ENCODE assay signal across 29 mouse cellular contexts in the genomic region with DNA sequence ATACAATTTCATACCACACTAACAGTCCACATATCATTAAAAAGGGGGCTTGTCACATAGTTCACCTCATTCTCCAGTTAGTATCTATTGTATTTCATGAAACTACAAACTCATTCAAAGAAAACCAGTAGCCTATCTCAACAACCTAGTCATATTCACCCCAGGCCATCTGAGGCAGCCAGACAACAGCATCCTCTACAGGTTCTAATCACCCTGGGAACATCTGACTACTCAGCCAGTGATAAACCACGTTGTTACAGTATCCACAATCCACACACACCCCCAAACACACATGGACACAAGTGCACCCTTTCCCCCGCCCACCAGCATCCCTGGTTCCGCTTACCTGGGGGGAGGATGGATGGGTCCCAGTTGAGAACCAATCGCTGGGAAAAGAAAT. TPM values are rescaled to one million over a fixed set of nuclear protein-coding genes. Genes with fewer than 3 reads are reported as not detected.
DNase-seq lines count a peak whose midpoint lies in the region; ATAC-seq and TF ChIP-seq lines count a peak whose summit lies in the region.
"Had no signal": no experiment of that assay in that cellular context is flagged by ENCODE, and none has a peak within 500 bp of the region (broad histone marks: within the 10 kb centered on the region; RNA-seq: fewer than 3 reads in every experiment).

No protein-coding gene starts in this region.

- H3K9me3 ChIP-seq in liver, embryonic 12.5 days (replicated peaks): no peaks in the 10 kb centered on the region
- H3K9me3 ChIP-seq in liver, embryonic 11.5 days (ENCODE audit: control insufficient read depth, low read length): no peaks in the 10 kb centered on the region
- H3K9me3 ChIP-seq in MEL (replicated peaks; ENCODE audit: insufficient read depth, low read length): no peaks in the 10 kb centered on the region
- H3K9me3 ChIP-seq in liver, embryonic 14.5 days (ENCODE audit: control insufficient read depth, low read length): no peaks in the 10 kb centered on the region
- H3K9me3 ChIP-seq in liver, postnatal 0 days (ENCODE audit: low read length): no peaks in the 10 kb centered on the region
- H3K9me3 ChIP-seq in heart, embryonic 10.5 days: no peaks in the 10 kb centered on the region
- H3K9me3 ChIP-seq: embryonic facial prominence, embryonic 10.5 days; embryonic facial prominence, embryonic 12.5 days; forebrain, embryonic 12.5 days; G1E had no signal

- H3K4me2 ChIP-seq in liver, embryonic 12.5 days: peak overlapping the region; percentile 17; the same call in 1 of the 2 replicates
- no peak overlapping the region for H3K4me2 ChIP-seq in liver, embryonic 11.5 days
- H3K4me2 ChIP-seq in liver, embryonic 14.5 days (ENCODE audit: low read depth): no peak overlapping the region
- H3K4me2 ChIP-seq in liver, postnatal 0 days (ENCODE audit: low read depth, low read length): no peak overlapping the region
- H3K4me2 ChIP-seq: embryonic facial prominence, embryonic 12.5 days; forebrain, embryonic 12.5 days had no signal

- 0 out of 2 replicates have a peak overlapping the region, but pooled peaks have one; percentile 22 for H3K9ac ChIP-seq in liver, embryonic 12.5 days
- H3K9ac ChIP-seq in liver, embryonic 11.5 days (ENCODE audit: low read depth, low read length): no peak overlapping the region
- no peak overlapping the region for H3K9ac ChIP-seq in MEL (ENCODE audit: control insufficient read depth, low read depth, low read length, poor library complexity, severe bottlenecking)
- no peak overlapping the region for H3K9ac ChIP-seq in liver, embryonic 14.5 days (replicated peaks)
- H3K9ac ChIP-seq in liver, postnatal 0 days (replicated peaks): 0 out of 2 replicates have a peak overlapping the region, but pooled peaks have one; percentile 16
- H3K9ac ChIP-seq: embryonic facial prominence, embryonic 12.5 days; forebrain, embryonic 12.5 days had no signal

- no peak for TF ChIP-seq RAD21 in MEL (IDR thresholded peaks at IDR 0.05; ENCODE audit: low read depth, low read length)

- no peak for ATAC-seq in liver, embryonic 12.5 days
- ATAC-seq in liver, embryonic 11.5 days (replicated peaks; ENCODE audit: low FRiP score): no peak
- no peak for ATAC-seq in liver, embryonic 14.5 days (ENCODE audit: insufficient read depth)
- no peak for ATAC-seq in liver, postnatal 0 days
- ATAC-seq in cerebellum, adult (ENCODE audit: insufficient number of reproducible peaks, low FRiP score, low TSS enrichment): no peak
- ATAC-seq: CD4-positive, CD25-positive, alpha-beta regulatory T cell, adult 4 months; forebrain, embryonic 14.5 days; forebrain, embryonic 16.5 days had no signal

- H3K79me2 ChIP-seq in MEL (ENCODE audit: control insufficient read depth, insufficient read depth, low read length, poor library complexity): peaks cover 37% of the 10 kb centered on the region

- no peaks in the 10 kb centered on the region for H3K27me3 ChIP-seq in liver, embryonic 12.5 days (replicated peaks)
- H3K27me3 ChIP-seq in liver, embryonic 11.5 days (replicated peaks; ENCODE audit: control insufficient read depth, insufficient read depth, low read length): no peaks in the 10 kb centered on the region
- no peaks in the 10 kb centered on the region for H3K27me3 ChIP-seq in MEL (ENCODE audit: control insufficient read depth in 1 of 2, insufficient read depth in 2 of 2, low read length in 2 of 2)
- no peaks in the 10 kb centered on the region for H3K27me3 ChIP-seq in liver, embryonic 14.5 days (ENCODE audit: control insufficient read depth, insufficient read depth, low read length)
- H3K27me3 ChIP-seq in liver, postnatal 0 days (ENCODE audit: insufficient read depth, low read length): no peaks in the 10 kb centered on the region
- H3K27me3 ChIP-seq in heart, embryonic 10.5 days (ENCODE audit: insufficient read depth, poor library complexity, severe bottlenecking): no peaks in the 10 kb centered on the region
- H3K27me3 ChIP-seq: CH12.LX; embryonic facial prominence, embryonic 12.5 days; forebrain, embryonic 12.5 days had no signal

- no peak for DNase-seq in liver, embryonic 11.5 days (ENCODE audit: low spot score)
- DNase-seq in MEL (ENCODE audit: low read depth, low spot score): no peak
- no peak for DNase-seq in liver, embryonic 14.5 days (ENCODE audit: low read depth in 3 of 3, low spot score in 3 of 3)
- no peak for DNase-seq in liver, postnatal 0 days
- no peak for DNase-seq in lung, adult 2 months
- no peak for DNase-seq in heart, embryonic 10.5 days (ENCODE audit: low spot score)
- DNase-seq: adrenal gland, adult 2 months; adrenal gland, postnatal 10 days; adrenal gland, postnatal 25 days; B cell, adult 2 months; cerebellum, adult 11 months; cerebellum, adult 18-20 months; cerebellum, adult 8-10 months; cerebellum, adult 9-11 months; cerebellum, postnatal 14 days; cerebellum, postnatal 36 days had no signal

- H3K36me3 ChIP-seq in liver, embryonic 12.5 days: peaks cover 70% of the 10 kb centered on the region
- peaks cover 61% of the 10 kb centered on the region for H3K36me3 ChIP-seq in liver, embryonic 11.5 days (ENCODE audit: control insufficient read depth, insufficient read depth, low read length)
- H3K36me3 ChIP-seq in MEL (ENCODE audit: control insufficient read depth in 1 of 2, insufficient read depth in 2 of 2, low read length in 2 of 2): peaks cover 7 to 10% of the 10 kb centered on the region in 2 experiments
- peaks cover 65% of the 10 kb centered on the region for H3K36me3 ChIP-seq in liver, embryonic 14.5 days (replicated peaks; ENCODE audit: control insufficient read depth, insufficient read depth, low read depth)
- peaks cover 61% of the 10 kb centered on the region for H3K36me3 ChIP-seq in liver, postnatal 0 days (replicated peaks; ENCODE audit: insufficient read depth, low read length)
- peaks cover 69% of the 10 kb centered on the region for H3K36me3 ChIP-seq in heart, embryonic 10.5 days

- H3K27ac ChIP-seq in liver, embryonic 12.5 days: peak overlapping the region; percentile 36
- no peak overlapping the region for H3K27ac ChIP-seq in liver, embryonic 11.5 days (ENCODE audit: low read depth, low read length)
- H3K27ac ChIP-seq in MEL (ENCODE audit: control insufficient read depth, low read depth, low read length): no peak overlapping the region
- no peak overlapping the region for H3K27ac ChIP-seq in liver, embryonic 14.5 days
- no peak overlapping the region for H3K27ac ChIP-seq in liver, postnatal 0 days (ENCODE audit: low read depth)
- no peak overlapping the region for H3K27ac ChIP-seq in heart, embryonic 10.5 days
- H3K27ac ChIP-seq: embryonic facial prominence, embryonic 10.5 days; embryonic facial prominence, embryonic 12.5 days; forebrain, embryonic 12.5 days had no signal

- no peak for TF ChIP-seq POLR2A in MEL (IDR thresholded peaks at IDR 0.05; ENCODE audit: control insufficient read depth in 1 of 2, insufficient read depth in 1 of 2, low read depth in 1 of 2, low read length in 2 of 2, poor library complexity in 1 of 2)
- TF ChIP-seq POLR2A in lung, adult 2 months (IDR thresholded peaks at IDR 0.05; ENCODE audit: borderline replicate concordance, extremely low read depth, low read depth, low read length): no peak

- TF ChIP-seq CTCF in MEL (IDR thresholded peaks at IDR 0.05 in 2 of 3, conservative IDR thresholded peaks at IDR 0.05 in 1 of 3; ENCODE audit: control insufficient read depth in 1 of 3, insufficient read depth in 1 of 3, low read depth in 2 of 3, low read length in 3 of 3, poor library complexity in 1 of 3, severe bottlenecking in 1 of 3): no peak
- TF ChIP-seq CTCF in liver, embryonic 14.5 days (IDR thresholded peaks at IDR 0.05; ENCODE audit: low read depth): no peak
- TF ChIP-seq CTCF in liver, postnatal 0 days (IDR thresholded peaks at IDR 0.05; ENCODE audit: low read depth): no peak
- no peak for TF ChIP-seq CTCF in lung, adult 2 months (IDR thresholded peaks at IDR 0.05; ENCODE audit: insufficient read depth, low read length)

- WGBS in liver, embryonic 12.5 days (ENCODE audit: insufficient replicate concordance): 67% methylated on average over 4 of the region's 4 CpGs
- 76% methylated on average over 4 of the region's 4 CpGs for WGBS in liver, embryonic 11.5 days
- 59% methylated on average over 4 of the region's 4 CpGs for WGBS in liver, embryonic 14.5 days (ENCODE audit: insufficient replicate concordance)
- 76% methylated on average over 4 of the region's 4 CpGs for WGBS in liver, postnatal 0 days (ENCODE audit: insufficient replicate concordance)
- 89% methylated on average over 4 of the region's 4 CpGs for WGBS in lung, adult 2 months
- WGBS in heart, embryonic 10.5 days: 88% methylated on average over 4 of the region's 4 CpGs

- H3K4me1 ChIP-seq in liver, embryonic 12.5 days: peaks cover 67% of the 10 kb centered on the region
- peaks cover 21% of the 10 kb centered on the region for H3K4me1 ChIP-seq in liver, embryonic 11.5 days (replicated peaks; ENCODE audit: control insufficient read depth, insufficient read depth, low read length)
- H3K4me1 ChIP-seq in MEL (ENCODE audit: control insufficient read depth in 1 of 2, insufficient read depth in 2 of 2, low read length in 2 of 2): peaks cover 0 to 13% of the 10 kb centered on the region in 2 experiments; a peak in 2 of 4 replicates
- H3K4me1 ChIP-seq in liver, embryonic 14.5 days (replicated peaks; ENCODE audit: control insufficient read depth in 2 of 2, insufficient read depth in 2 of 2, low read length in 1 of 2): peaks cover 22 to 26% of the 10 kb centered on the region in 2 experiments
- H3K4me1 ChIP-seq in liver, postnatal 0 days (ENCODE audit: insufficient read depth): peaks cover 19% of the 10 kb centered on the region
- peaks cover 9% of the 10 kb centered on the region; the same call in 1 of the 2 replicates for H3K4me1 ChIP-seq in lung, adult 2 months (ENCODE audit: control insufficient read depth, insufficient read depth, low read length)
- H3K4me1 ChIP-seq in heart, embryonic 10.5 days: peaks cover 15% of the 10 kb centered on the region

- TF ChIP-seq EP300 in MEL (IDR thresholded peaks at IDR 0.05; ENCODE audit: low read depth in 1 of 2, low read length in 2 of 2): no peak
- TF ChIP-seq EP300 in liver, embryonic 14.5 days (IDR thresholded peaks at IDR 0.05; ENCODE audit: low read depth): peak; percentile 57
- peak; percentile 69 for TF ChIP-seq EP300 in liver, postnatal 0 days (IDR thresholded peaks at IDR 0.05; ENCODE audit: low read depth)

- no peak overlapping the region for H3K4me3 ChIP-seq in liver, embryonic 12.5 days
- no peak overlapping the region for H3K4me3 ChIP-seq in liver, embryonic 11.5 days (ENCODE audit: low read depth, low read length)
- H3K4me3 ChIP-seq in MEL (ENCODE audit: control insufficient read depth in 1 of 2, insufficient read depth in 1 of 2, low read depth in 2 of 2, low read length in 2 of 2): no peak overlapping the region
- no peak overlapping the region for H3K4me3 ChIP-seq in liver, embryonic 14.5 days (ENCODE audit: insufficient read depth in 1 of 2, low read depth in 2 of 2, low read length in 2 of 2)
- no peak overlapping the region for H3K4me3 ChIP-seq in liver, postnatal 0 days (ENCODE audit: low read depth, low read length)
- no peak overlapping the region for H3K4me3 ChIP-seq in lung, adult 2 months (replicated peaks; ENCODE audit: extremely low read depth, low read depth, low read length)
- H3K4me3 ChIP-seq in heart, embryonic 10.5 days: no peak overlapping the region
- H3K4me3 ChIP-seq: embryonic facial prominence, embryonic 10.5 days; embryonic facial prominence, embryonic 12.5 days; forebrain, embryonic 12.5 days had no signal

RNA-seq across cellular contexts. Expression of a gene that starts 3.9 kb away (rescaled TPM):
- polyA plus RNA-seq in liver, embryonic 12.5 days (2016; fragmentation: Nextera tagmentation; extraction: Ambion mirVana): 54.9 and 57.1 TPM in 2 replicates
- 46.7 and 51.1 TPM in 2 replicates for polyA plus RNA-seq in liver, embryonic 11.5 days (2014; fragmentation: Nextera tagmentation; extraction: Ambion mirVana)
- 89.3 and 104 TPM in 2 replicates for total RNA-seq in MEL (2012; rRNA removed)
- 100 to 1,000 TPM; 125 to 157 TPM for polyA plus RNA-seq in MEL (2012; ENCODE audit: insufficient read depth in 1 of 2, insufficient read length in 2 of 2, low read depth in 1 of 2, low replicate concordance in 2 of 2, missing spikeins in 1 of 2)
- 33.6 and 35.6 TPM in 2 replicates for polyA plus RNA-seq in liver, embryonic 14.5 days (2012; rRNA removed)
- 24.1 and 28.1 TPM in 2 replicates for polyA plus RNA-seq in liver, embryonic 14.5 days (2014; fragmentation: Nextera tagmentation; extraction: Ambion mirVana)
- polyA plus RNA-seq in liver, postnatal 0 days (2015; fragmentation: Nextera tagmentation; extraction: Ambion mirVana): 14.6 and 16.6 TPM in 2 replicates
- polyA plus RNA-seq in lung, adult 2 months (2012; rRNA removed): 75.8 and 80.7 TPM in 2 replicates
- 30.1 and 31.3 TPM in 2 replicates for polyA plus RNA-seq in heart, embryonic 10.5 days (2016; fragmentation: Nextera tagmentation; extraction: Ambion mirVana)

RNA-seq across cellular contexts. Expression of a gene that starts 14.0 kb away (rescaled TPM):
- polyA plus RNA-seq in liver, embryonic 12.5 days (2016; fragmentation: Nextera tagmentation; extraction: Ambion mirVana): not detected in 2 replicates
- polyA plus RNA-seq in liver, embryonic 11.5 days (2014; fragmentation: Nextera tagmentation; extraction: Ambion mirVana): not detected in 2 replicates
- total RNA-seq in MEL (2012; rRNA removed): 0.08 and 0.13 TPM in 2 replicates
- under 1 TPM in 1 of 2 experiments, not detected in 1; 0.15 TPM for polyA plus RNA-seq in MEL (2012; ENCODE audit: insufficient read depth in 1 of 2, insufficient read length in 2 of 2, low read depth in 1 of 2, low replicate concordance in 2 of 2, missing spikeins in 1 of 2)
- polyA plus RNA-seq in liver, embryonic 14.5 days (2012; rRNA removed): not detected in 2 replicates
- not detected in 2 replicates for polyA plus RNA-seq in liver, embryonic 14.5 days (2014; fragmentation: Nextera tagmentation; extraction: Ambion mirVana)
- polyA plus RNA-seq in liver, postnatal 0 days (2015; fragmentation: Nextera tagmentation; extraction: Ambion mirVana): not detected in 2 replicates
- polyA plus RNA-seq in lung, adult 2 months (2012; rRNA removed): 0.18 TPM in 1 of 2 replicates, not detected in the other
- not detected in 2 replicates for polyA plus RNA-seq in heart, embryonic 10.5 days (2016; fragmentation: Nextera tagmentation; extraction: Ambion mirVana)
- total RNA-seq: adrenal gland, adult 2 months; adrenal gland, postnatal 10 days; adrenal gland, postnatal 25 days; adrenal gland, postnatal 4 days; CH12.LX; common myeloid progenitor, adult 5-6 weeks; G1E had no signal
- polyA plus RNA-seq: CD4-positive, CD25-positive, alpha-beta regulatory T cell, adult 4 months; embryonic facial prominence, embryonic 14.5 days; forebrain, embryonic 12.5 days; forebrain, embryonic 14.5 days; forebrain, embryonic 16.5 days; G1E had no signal

RNA-seq across cellular contexts. Expression of a gene that starts 16.2 kb away (rescaled TPM):
- 0.11 and 0.33 TPM in 2 replicates for polyA plus RNA-seq in liver, embryonic 12.5 days (2016; fragmentation: Nextera tagmentation; extraction: Ambion mirVana)
- 0.26 and 0.33 TPM in 2 replicates for polyA plus RNA-seq in liver, embryonic 11.5 days (2014; fragmentation: Nextera tagmentation; extraction: Ambion mirVana)
- total RNA-seq in MEL (2012; rRNA removed): 0.08 TPM in 1 of 2 replicates, not detected in the other
- under 1 TPM in 1 of 2 experiments, not detected in 1; 0.13 TPM for polyA plus RNA-seq in MEL (2012; ENCODE audit: insufficient read depth in 1 of 2, insufficient read length in 2 of 2, low read depth in 1 of 2, low replicate concordance in 2 of 2, missing spikeins in 1 of 2)
- not detected in 2 replicates for polyA plus RNA-seq in liver, embryonic 14.5 days (2012; rRNA removed)
- polyA plus RNA-seq in liver, embryonic 14.5 days (2014; fragmentation: Nextera tagmentation; extraction: Ambion mirVana): 0.15 TPM in 1 of 2 replicates, not detected in the other
- 0.09 and 0.18 TPM in 2 replicates for polyA plus RNA-seq in liver, postnatal 0 days (2015; fragmentation: Nextera tagmentation; extraction: Ambion mirVana)
- polyA plus RNA-seq in lung, adult 2 months (2012; rRNA removed): 0.13 and 0.16 TPM in 2 replicates
- 0.12 and 0.36 TPM in 2 replicates for polyA plus RNA-seq in heart, embryonic 10.5 days (2016; fragmentation: Nextera tagmentation; extraction: Ambion mirVana)
- total RNA-seq: adrenal gland, adult 2 months; CH12.LX; common myeloid progenitor, adult 5-6 weeks had no signal
- polyA plus RNA-seq: adrenal gland, adult 2 months had no signal

RNA-seq across cellular contexts. Expression of a gene that starts 16.4 kb away (rescaled TPM):
- polyA plus RNA-seq in liver, embryonic 12.5 days (2016; fragmentation: Nextera tagmentation; extraction: Ambion mirVana): 76.4 and 78.5 TPM in 2 replicates
- polyA plus RNA-seq in liver, embryonic 11.5 days (2014; fragmentation: Nextera tagmentation; extraction: Ambion mirVana): 99.0 and 106 TPM in 2 replicates
- 116 and 145 TPM in 2 replicates for total RNA-seq in MEL (2012; rRNA removed)
- polyA plus RNA-seq in MEL (2012; ENCODE audit: insufficient read depth in 1 of 2, insufficient read length in 2 of 2, low read depth in 1 of 2, low replicate concordance in 2 of 2, missing spikeins in 1 of 2): 100 to 1,000 TPM in 1 of 2 experiments, not detected in 1; 171 TPM
- polyA plus RNA-seq in liver, embryonic 14.5 days (2012; rRNA removed): 31.6 and 56.5 TPM in 2 replicates
- polyA plus RNA-seq in liver, embryonic 14.5 days (2014; fragmentation: Nextera tagmentation; extraction: Ambion mirVana): 47.3 and 51.3 TPM in 2 replicates
- 26.7 and 31.3 TPM in 2 replicates for polyA plus RNA-seq in liver, postnatal 0 days (2015; fragmentation: Nextera tagmentation; extraction: Ambion mirVana)
- 22.3 and 23.4 TPM in 2 replicates for polyA plus RNA-seq in lung, adult 2 months (2012; rRNA removed)
- 39.4 and 56.0 TPM in 2 replicates for polyA plus RNA-seq in heart, embryonic 10.5 days (2016; fragmentation: Nextera tagmentation; extraction: Ambion mirVana)

RNA-seq across cellular contexts. Expression of a gene that starts 27.7 kb away (rescaled TPM):
- 0.29 and 0.31 TPM in 2 replicates for polyA plus RNA-seq in liver, embryonic 12.5 days (2016; fragmentation: Nextera tagmentation; extraction: Ambion mirVana)
- polyA plus RNA-seq in liver, embryonic 11.5 days (2014; fragmentation: Nextera tagmentation; extraction: Ambion mirVana): 0.44 TPM in 1 of 2 replicates, not detected in the other
- total RNA-seq in MEL (2012; rRNA removed): not detected in 2 replicates
- 1 to 10 TPM in 1 of 2 experiments, not detected in 1; 1.0 TPM for polyA plus RNA-seq in MEL (2012; ENCODE audit: insufficient read depth in 1 of 2, insufficient read length in 2 of 2, low read depth in 1 of 2, low replicate concordance in 2 of 2, missing spikeins in 1 of 2)
- not detected in 2 replicates for polyA plus RNA-seq in liver, embryonic 14.5 days (2012; rRNA removed)
- not detected in 2 replicates for polyA plus RNA-seq in liver, embryonic 14.5 days (2014; fragmentation: Nextera tagmentation; extraction: Ambion mirVana)
- not detected in 2 replicates for polyA plus RNA-seq in liver, postnatal 0 days (2015; fragmentation: Nextera tagmentation; extraction: Ambion mirVana)
- not detected in 2 replicates for polyA plus RNA-seq in lung, adult 2 months (2012; rRNA removed)
- 0.53 TPM in 1 of 2 replicates, not detected in the other for polyA plus RNA-seq in heart, embryonic 10.5 days (2016; fragmentation: Nextera tagmentation; extraction: Ambion mirVana)
- total RNA-seq: adrenal gland, adult 2 months; common myeloid progenitor, adult 5-6 weeks; G1E had no signal
- polyA plus RNA-seq: CD4-positive, CD25-positive, alpha-beta regulatory T cell, adult 4 months; embryonic facial prominence, embryonic 12.5 days; embryonic facial prominence, embryonic 14.5 days; G1E had no signal

Comparison
In these comparisons a context has a peak if more than half of its experiments do, and no peak if none do; other contexts are left out.
1. H3K9ac ChIP-seq: peak in liver, embryonic 12.5 days (single experiment) and liver, postnatal 0 days (single experiment); none in liver, embryonic 11.5 days (single experiment), MEL (single experiment) and liver, embryonic 14.5 days (single experiment).